Mouse (Mus musculus) neutrophil, adult 5-6 weeks (primary cell): ENCODE results near the gene Vdac1. TPM values are rescaled to one million over a fixed set of nuclear protein-coding genes. Genes with fewer than 3 reads are reported as not detected.

Experiments
- ATAC-seq: fragments of 151-379, 151-347 bp; 2 replicates; pipeline ENCODE4 v1.8.0; 2017; ENCODE audit warnings: mild to moderate bottlenecking, moderate TSS enrichment; ENCODE audit not compliant: insufficient number of reproducible peaks, poor library complexity, low FRiP score, severe bottlenecking; ENCODE audit errors: extremely low read depth
- total RNA-seq: library from RNA; stranded (forward); fragments of 200-1000 nt; gene quantifications from 2 replicates; pipeline ENCODE4 v1.2.3, GENCODE M21; 2017

Gene Vdac1
- total RNA-seq, 1 experiment from 2014 or later: 42.9 TPM

DNA sequence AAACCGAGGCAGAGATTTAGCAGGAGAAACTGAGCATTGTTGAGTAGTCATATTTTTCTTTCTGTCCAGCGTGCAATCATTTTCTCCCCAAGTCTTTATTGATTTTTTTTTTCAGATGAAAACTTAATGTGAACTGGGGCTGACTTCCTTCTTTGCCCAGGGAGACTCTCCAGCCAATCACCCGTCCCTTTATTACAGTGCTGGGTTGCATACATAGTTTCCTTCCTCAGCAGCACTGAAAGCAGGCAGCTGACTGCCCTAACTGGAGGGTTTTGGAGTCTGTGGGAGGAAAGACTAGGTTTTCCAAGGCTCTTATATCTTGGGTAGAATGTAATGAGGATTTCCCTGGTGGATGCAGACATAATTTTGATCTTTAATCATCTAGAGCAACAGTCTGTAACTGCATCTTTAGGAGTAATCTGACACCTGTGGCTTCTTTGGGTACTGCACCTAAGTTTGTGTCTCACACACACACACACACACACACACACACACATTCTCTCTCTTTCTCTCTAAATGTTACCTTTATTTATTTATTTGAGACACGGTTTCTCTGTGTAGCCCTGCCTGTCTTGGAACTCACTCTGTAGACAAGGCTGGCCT, 36.8 kb downstream of the Vdac1 start:
- ATAC-seq: no peak

GRCm38 (mm10) chr11:52401476-52401875, 40.8 kb downstream of the Vdac1 start:
- ATAC-seq: no peak

DNA sequence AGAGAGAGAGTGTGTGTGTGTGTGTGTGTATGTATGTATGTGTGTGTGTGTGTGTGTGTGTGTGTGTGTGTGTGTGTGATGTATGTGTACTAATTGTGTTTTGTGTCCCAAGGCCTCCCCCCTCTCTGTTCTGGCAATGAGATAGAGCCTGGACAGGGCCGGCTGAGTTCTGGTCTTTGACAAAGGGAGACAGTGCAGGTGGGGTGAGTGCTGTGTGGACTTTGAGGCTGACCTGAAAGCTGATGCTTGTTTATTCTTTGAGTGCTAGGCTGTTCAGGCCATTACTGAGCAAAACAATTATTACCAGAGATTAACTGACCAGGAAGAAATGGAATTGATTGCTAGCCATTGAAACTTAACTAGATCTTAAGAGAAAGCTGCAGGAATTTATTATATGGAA, 41.9 kb downstream of the Vdac1 start:
- no peak for ATAC-seq

- no peak for ATAC-seq
Measured at GRCm38 (mm10) chr11:52404209-52404608, 43.5 kb downstream of the Vdac1 start.

- ATAC-seq: no peak
Measured at GRCm38 (mm10) chr11:52405196-52405688, 44.6 kb downstream of the Vdac1 start.

- no peak for ATAC-seq
Measured at GRCm38 (mm10) chr11:52409316-52409715, 48.7 kb downstream of the Vdac1 start.

GRCm38 (mm10) chr11:52418358-52418757, 57.7 kb downstream of the Vdac1 start:
- no peak for ATAC-seq

DNA sequence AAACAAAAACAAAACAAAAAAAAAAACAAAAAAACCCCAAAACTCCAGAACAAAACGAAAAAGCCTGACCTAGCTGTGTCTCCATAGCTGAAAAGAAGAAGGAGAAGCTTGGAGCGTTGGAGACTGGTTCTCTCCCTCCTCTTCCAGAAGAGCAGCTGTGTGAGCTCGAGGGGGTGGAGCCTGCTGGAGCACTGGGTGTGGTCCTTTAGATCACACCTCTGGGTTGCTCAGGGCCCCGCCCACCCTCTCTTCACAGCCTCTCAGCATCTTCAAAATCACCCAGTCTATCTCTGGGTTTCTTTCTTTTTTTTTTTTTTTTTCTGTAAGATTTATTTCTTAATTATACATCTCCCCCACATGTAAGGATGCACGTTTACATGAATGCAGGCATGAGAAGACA, 58.6 kb downstream of the Vdac1 start:
- ATAC-seq: no peak

DNA sequence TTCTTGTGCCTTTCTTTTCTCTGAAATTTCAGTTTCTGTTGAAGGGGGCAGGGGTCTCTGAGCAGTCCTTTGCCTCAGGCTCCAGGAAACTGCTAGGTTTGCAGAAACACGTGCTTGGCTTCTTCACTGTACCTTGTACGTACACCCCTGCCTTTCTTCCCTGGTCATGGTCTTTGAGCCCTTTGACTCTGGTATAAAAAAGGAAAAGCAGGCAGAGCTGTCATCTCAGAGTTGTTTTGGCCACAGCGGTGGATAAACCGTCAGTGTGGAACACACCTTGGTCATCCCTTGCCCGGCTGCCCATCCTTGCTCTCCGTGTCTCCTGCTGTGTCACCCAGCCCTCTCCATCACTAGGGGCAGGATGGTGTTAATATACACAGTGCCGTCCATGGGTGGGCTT, 59.2 kb downstream of the Vdac1 start:
- no peak for ATAC-seq

DNA sequence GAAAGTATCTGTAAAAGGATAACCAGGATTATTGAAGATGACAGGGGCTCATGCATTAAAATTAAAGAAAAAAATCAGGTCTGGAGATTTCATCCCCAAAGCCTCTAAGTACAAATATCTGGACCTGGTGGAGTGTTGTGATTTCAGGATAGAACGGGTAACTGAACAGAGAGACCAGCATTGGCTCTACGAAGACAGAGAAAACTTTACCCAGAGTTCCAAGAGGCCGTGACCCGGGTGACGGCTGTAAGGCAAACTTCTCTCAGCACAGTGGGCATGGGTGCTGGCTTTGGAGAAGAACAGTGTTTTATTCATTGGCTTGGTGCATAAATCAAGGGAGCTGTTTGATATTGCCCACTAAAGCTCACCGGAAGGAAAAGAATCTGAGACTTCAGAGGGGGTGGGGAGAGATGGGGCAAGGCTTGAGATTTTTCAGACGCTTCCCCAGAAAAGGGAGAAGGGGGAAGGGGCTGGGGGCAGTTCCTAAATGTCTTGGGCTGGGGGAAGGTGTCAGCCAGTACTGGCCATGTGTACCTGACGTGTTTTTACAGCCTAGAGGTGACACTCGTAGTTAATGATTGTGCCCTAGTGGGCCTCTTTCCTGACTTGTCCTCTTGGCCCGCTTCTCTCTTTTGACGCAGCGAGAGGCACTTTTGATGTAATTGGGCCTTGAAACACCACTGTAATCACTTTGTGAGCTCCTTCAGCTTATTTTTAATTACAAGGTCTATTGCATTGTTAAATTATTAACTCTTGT, 59.8 kb downstream of the Vdac1 start:
- no peak for ATAC-seq

GRCm38 (mm10) chr11:52421053-52421778, 60.6 kb downstream of the Vdac1 start:
- no peak for ATAC-seq

DNA sequence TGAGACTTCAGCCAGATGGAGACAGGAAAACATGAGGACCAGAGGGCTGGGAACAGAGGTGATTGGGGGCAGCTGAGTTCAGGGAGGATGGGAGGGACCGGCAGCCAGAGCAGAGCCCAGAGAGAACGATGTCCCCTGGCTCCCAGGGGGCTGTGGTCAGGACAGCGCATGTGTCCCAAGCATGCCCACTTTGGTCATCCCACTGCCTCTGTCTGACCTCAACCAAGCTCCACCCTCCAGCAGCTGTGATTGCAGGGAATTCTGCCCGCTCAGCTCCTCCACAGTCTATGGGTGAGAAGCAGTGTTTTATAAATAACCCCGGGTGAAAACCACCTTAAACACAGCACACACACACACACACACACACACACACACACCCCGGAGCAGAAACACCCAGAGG, 68.8 kb downstream of the Vdac1 start:
- no peak for ATAC-seq

DNA sequence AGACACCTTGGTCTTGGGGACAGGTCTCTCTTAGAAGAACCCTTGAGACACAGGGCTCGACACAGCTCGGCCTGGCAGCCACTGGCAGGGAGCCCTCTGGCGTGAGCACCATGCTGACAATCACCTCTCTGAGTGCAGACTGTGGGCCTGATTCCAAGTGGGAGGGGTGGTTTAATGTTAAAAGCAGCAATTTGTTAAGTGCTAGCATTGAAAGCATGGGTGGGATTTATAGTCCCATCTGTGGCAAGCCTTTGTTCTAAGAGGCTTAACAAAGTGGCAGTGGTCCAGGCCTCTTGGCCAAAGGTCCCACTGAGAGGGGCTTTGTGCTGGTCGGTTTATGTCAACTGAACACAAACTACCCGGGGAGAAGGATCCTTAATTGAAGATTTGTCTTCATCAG, 70.9 kb downstream of the Vdac1 start:
- no peak for ATAC-seq

DNA sequence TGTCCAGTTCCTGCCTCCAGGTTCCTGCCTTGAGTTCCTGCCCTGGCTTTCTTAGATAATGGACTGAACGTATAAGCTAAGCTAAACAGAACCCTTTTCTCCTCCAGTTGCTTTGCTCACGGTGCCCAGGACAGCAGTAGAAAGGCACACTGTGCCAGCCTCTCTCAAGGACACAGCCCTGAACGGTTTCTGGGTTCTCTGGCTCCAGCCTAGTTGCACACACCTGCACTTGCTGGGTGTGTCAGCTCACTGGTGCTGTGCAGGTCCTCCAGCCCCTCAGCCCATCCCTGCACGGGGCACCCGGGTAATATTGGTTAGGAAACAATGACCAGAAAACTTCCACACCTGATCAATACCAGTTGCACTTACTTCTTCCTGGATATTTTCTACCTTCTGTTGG, 71.5 kb downstream of the Vdac1 start:
- ATAC-seq: no peak

GRCm38 (mm10) chr11:52433076-52433796, 72.6 kb downstream of the Vdac1 start:
- no peak for ATAC-seq

DNA sequence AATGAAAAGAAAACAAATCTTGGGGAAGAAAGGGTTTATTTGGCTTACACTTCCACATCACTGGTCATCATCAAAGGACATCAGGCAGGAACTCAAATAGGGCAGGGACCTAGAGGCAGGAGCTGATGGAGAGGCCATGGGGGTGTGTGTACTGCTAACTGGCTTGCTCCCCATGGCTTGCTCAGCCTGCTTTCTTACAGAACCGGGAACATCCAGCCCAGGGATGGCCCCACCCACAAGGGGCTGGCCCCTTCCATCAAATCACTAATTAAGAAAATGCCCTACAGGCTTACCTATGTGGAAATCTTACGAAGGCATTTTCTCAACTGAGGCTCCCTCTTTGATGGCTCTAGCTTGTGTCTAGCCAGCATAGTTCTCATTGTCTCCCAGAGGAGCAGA, 73.1 kb downstream of the Vdac1 start:
- ATAC-seq: no peak

GRCm38 (mm10) chr11:52435466-52435865, 74.8 kb downstream of the Vdac1 start:
- ATAC-seq: no peak

- no peak for ATAC-seq
Measured at GRCm38 (mm10) chr11:52437123-52437522, 76.5 kb downstream of the Vdac1 start.
